Mouse (Mus musculus) layer of hippocampus, postnatal 25 days (tissue): ENCODE measurements around the gene Ldlrad3. TPM values are rescaled to one million over a fixed set of nuclear protein-coding genes. Genes with fewer than 3 reads are reported as not detected.

Experiments
- DNase-seq, 2 experiments: peaks; one replicate each; pipeline ENCODE4 v3.0.0; 2022; ENCODE audit warnings: mixed read lengths in 2 of 2, low spot score in 1 of 2; ENCODE audit errors: extremely low spot score in 1 of 2
- total RNA-seq, 2 experiments: library from RNA; stranded (reverse); gene quantifications; 2 replicates each; pipeline ENCODE4 v1.2.3; 2021

The Ldlrad3 gene
- total RNA-seq, 2 experiments from 2014 or later: 9.2 to 11.5 TPM

GRCm38 (mm10) chr2:101923181-101923580 lies 263.0 kb downstream of the Ldlrad3 start:
- DNase-seq: no peak

GRCm38 (mm10) chr2:101922302-101922701 lies 263.9 kb downstream of the Ldlrad3 start:
- no peak for DNase-seq

- no peak for DNase-seq
Observed at GRCm38 (mm10) chr2:101920136-101920554, 266.0 kb downstream of the Ldlrad3 start.

- DNase-seq: no peak
Observed at GRCm38 (mm10) chr2:101918518-101918917, 267.7 kb downstream of the Ldlrad3 start.

- no peak for DNase-seq
Observed at GRCm38 (mm10) chr2:101909326-101910080, 276.7 kb downstream of the Ldlrad3 start.

- DNase-seq: no peak
Observed at GRCm38 (mm10) chr2:101908773-101909172, 277.4 kb downstream of the Ldlrad3 start.

GRCm38 (mm10) chr2:101907386-101908022 lies 278.7 kb downstream of the Ldlrad3 start:
- no peak for DNase-seq

GRCm38 (mm10) chr2:101906379-101906690 lies 279.9 kb downstream of the Ldlrad3 start:
- no peak for DNase-seq

GRCm38 (mm10) chr2:101905534-101906378 lies 280.4 kb downstream of the Ldlrad3 start:
- peak; percentile 64 to 90 for DNase-seq

- no peak for DNase-seq
Observed at GRCm38 (mm10) chr2:101902196-101902595, 284.0 kb downstream of the Ldlrad3 start.

Other genes starting within 250 kb of the Ldlrad3 start
- gene Trim44, start 221.4 kb upstream of the Ldlrad3 start, total RNA-seq: 100 to 1,000 TPM; 153 to 165 TPM